Mouse (Mus musculus) MEL (cell line): ENCODE measurements at regions not wholly inside any gene's neighbourhood (a gene's known extent, or its start where the extent isn't known, plus 50 kb on each side); places are given as distances from the start of the nearest gene placed in this dataset.

ENCODE experiments used
- DNase-seq: peaks from one replicate; pipeline ENCODE4 v3.0.0; 2011; ENCODE audit warnings: low read depth, low spot score
- H3K27ac ChIP-seq: 2 replicates; pipeline ENCODE4 v1.5.1; 2012; ENCODE audit warnings: low read depth, mild to moderate bottlenecking, control low read depth, low read length, moderate library complexity; ENCODE audit not compliant: control insufficient read depth
- H3K27me3 ChIP-seq, 2 experiments: fragments of 150-350 bp in 1 of 2; sonication (generic) in 1 of 2; 2 replicates each; pipeline ENCODE4 v1.6.1; 2012; ENCODE audit warnings: low read length in 2 of 2, mild to moderate bottlenecking in 2 of 2, improper control_type of control experiment in 1 of 2, moderate library complexity in 1 of 2; ENCODE audit not compliant: insufficient read depth in 2 of 2, control insufficient read depth in 1 of 2
- H3K36me3 ChIP-seq, 2 experiments: 2 replicates each; pipeline ENCODE4 v1.6.1; 2012 to 2014; ENCODE audit warnings: low read length in 2 of 2, improper control_type of control experiment in 1 of 2, inconsistent platforms in 1 of 2, mild to moderate bottlenecking in 1 of 2; ENCODE audit not compliant: insufficient read depth in 2 of 2, control insufficient read depth in 1 of 2
- H3K4me1 ChIP-seq, 2 experiments: fragments of 150-350 bp in 1 of 2; sonication (generic) in 1 of 2; 2 replicates each; pipeline ENCODE4 v1.6.1; 2012; ENCODE audit warnings: low read length in 2 of 2, improper control_type of control experiment in 1 of 2, mild to moderate bottlenecking in 1 of 2; ENCODE audit not compliant: insufficient read depth in 2 of 2, control insufficient read depth in 1 of 2
- H3K4me3 ChIP-seq, 2 experiments: fragments of 150-350 bp in 1 of 2; sonication (generic) in 1 of 2; 2 replicates each; pipeline ENCODE4 v1.5.1; 2012; ENCODE audit warnings: low read depth in 2 of 2, low read length in 2 of 2, mild to moderate bottlenecking in 2 of 2, moderate library complexity in 2 of 2, control low read depth in 1 of 2, improper control_type of control experiment in 1 of 2; ENCODE audit not compliant: control insufficient read depth in 1 of 2, insufficient read depth in 1 of 2
- H3K79me2 ChIP-seq: 2 replicates; pipeline ENCODE4 v1.6.1; 2012; ENCODE audit warnings: mild to moderate bottlenecking, low read length, moderate library complexity; ENCODE audit not compliant: control insufficient read depth, poor library complexity, insufficient read depth
- H3K9ac ChIP-seq: 2 replicates; pipeline ENCODE4 v1.6.1; 2012; ENCODE audit warnings: low read depth, mild to moderate bottlenecking, control low read depth, low read length, moderate library complexity; ENCODE audit not compliant: control insufficient read depth, poor library complexity, severe bottlenecking
- H3K9me3 ChIP-seq: fragments of 150-350 bp; sonication (generic); replicated peaks from 2 replicates; pipeline ENCODE4 v1.6.1; 2012; ENCODE audit warnings: mild to moderate bottlenecking, low read length, improper control_type of control experiment, moderate library complexity; ENCODE audit not compliant: insufficient read depth
- BHLHE40 ChIP-seq: IDR thresholded peaks from 2 replicates; pipeline ENCODE4 v1.6.1; 2012; ENCODE audit warnings: low read depth, mild to moderate bottlenecking, inconsistent platforms, low read length, improper control_type of control experiment, borderline replicate concordance
- CTCF ChIP-seq, 3 experiments: IDR thresholded peaks in 2 of 3; conservative IDR thresholded peaks in 1 of 3; 2 replicates each; pipeline ENCODE4 v1.5.1; 2011 to 2012; ENCODE audit warnings: low read length in 3 of 3, low read depth in 2 of 3, mild to moderate bottlenecking in 2 of 3, improper control_type of control experiment in 1 of 3, inconsistent platforms in 1 of 3, mixed read lengths in 1 of 3, moderate library complexity in 1 of 3; ENCODE audit not compliant: control insufficient read depth in 1 of 3, insufficient read depth in 1 of 3, poor library complexity in 1 of 3, severe bottlenecking in 1 of 3
- ELF1 ChIP-seq: IDR thresholded peaks from 2 replicates; pipeline ENCODE4 v1.6.1; 2014; ENCODE audit warnings: low read depth, mild to moderate bottlenecking, inconsistent platforms, low read length, improper control_type of control experiment, moderate library complexity
- EP300 ChIP-seq, 2 experiments: IDR thresholded peaks; 2 replicates each; pipeline ENCODE4 v1.6.1; 2011; ENCODE audit warnings: improper control_type of control experiment in 2 of 2, low read length in 2 of 2, low read depth in 1 of 2, mild to moderate bottlenecking in 1 of 2
- ETS1 ChIP-seq: IDR thresholded peaks from 2 replicates; pipeline ENCODE4 v1.6.1; 2012; ENCODE audit warnings: low read depth, mild to moderate bottlenecking, inconsistent platforms, low read length, improper control_type of control experiment, moderate library complexity
- GATA1 ChIP-seq: IDR thresholded peaks from 2 replicates; pipeline ENCODE4 v1.6.1; 2011; ENCODE audit warnings: low read depth, low read length, improper control_type of control experiment
- HCFC1 ChIP-seq: IDR thresholded peaks from 2 replicates; pipeline ENCODE4 v1.6.1; 2012; ENCODE audit warnings: low read depth, mild to moderate bottlenecking, inconsistent platforms, low read length, improper control_type of control experiment, moderate library complexity
- JUND ChIP-seq: IDR thresholded peaks from 2 replicates; pipeline ENCODE4 v1.6.1; 2011; ENCODE audit warnings: low read depth, mild to moderate bottlenecking, improper control_type of control experiment, low read length
- MAFK ChIP-seq: IDR thresholded peaks from 2 replicates; pipeline ENCODE4 v1.6.1; 2011; ENCODE audit warnings: low read depth, mild to moderate bottlenecking, low read length, improper control_type of control experiment, borderline replicate concordance
- MAZ ChIP-seq: IDR thresholded peaks from 2 replicates; pipeline ENCODE4 v1.6.1; 2012; ENCODE audit warnings: low read depth, mild to moderate bottlenecking, inconsistent platforms, low read length, improper control_type of control experiment
- MXI1 ChIP-seq: IDR thresholded peaks from 2 replicates; pipeline ENCODE4 v1.6.1; 2011; ENCODE audit warnings: mild to moderate bottlenecking, low read depth, low read length, improper control_type of control experiment
- MYC ChIP-seq: IDR thresholded peaks from 2 replicates; pipeline ENCODE4 v1.6.1; 2011; ENCODE audit warnings: low read depth, mild to moderate bottlenecking, low read length, improper control_type of control experiment, moderate library complexity
- NELFE ChIP-seq: IDR thresholded peaks from 2 replicates; pipeline ENCODE4 v1.6.1; 2011; ENCODE audit warnings: low read depth, low read length, improper control_type of control experiment
- POLR2AphosphoS2 ChIP-seq: IDR thresholded peaks from 2 replicates; pipeline ENCODE4 v1.6.1; 2011; ENCODE audit warnings: low read length, improper control_type of control experiment
- POLR2AphosphoS5 ChIP-seq: IDR thresholded peaks from 2 replicates; pipeline ENCODE4 v1.6.1; 2012; ENCODE audit warnings: low read depth, borderline replicate concordance, mild to moderate bottlenecking, inconsistent platforms, low read length, moderate library complexity, mixed read lengths
- RAD21 ChIP-seq: IDR thresholded peaks from 2 replicates; pipeline ENCODE4 v1.6.1; 2011; ENCODE audit warnings: mild to moderate bottlenecking, low read depth, low read length, improper control_type of control experiment
- RCOR1 ChIP-seq: IDR thresholded peaks from 2 replicates; pipeline ENCODE4 v1.6.1; 2012; ENCODE audit warnings: low read depth, mild to moderate bottlenecking, inconsistent platforms, low read length, improper control_type of control experiment
- SIN3A ChIP-seq: IDR thresholded peaks from 2 replicates; pipeline ENCODE4 v1.6.1; 2012; ENCODE audit warnings: low read length, improper control_type of control experiment, inconsistent platforms
- TAL1 ChIP-seq: IDR thresholded peaks from 2 replicates; pipeline ENCODE4 v1.6.1; 2012; ENCODE audit warnings: mild to moderate bottlenecking, inconsistent platforms, low read length, moderate library complexity, mixed read lengths
- TCF12 ChIP-seq: IDR thresholded peaks from 2 replicates; pipeline ENCODE4 v1.6.1; 2014; ENCODE audit warnings: low read depth, mild to moderate bottlenecking, inconsistent platforms, low read length, improper control_type of control experiment, moderate library complexity
- UBTF ChIP-seq: IDR thresholded peaks from 2 replicates; pipeline ENCODE4 v1.6.1; 2012; ENCODE audit warnings: low read depth, mild to moderate bottlenecking, inconsistent platforms, low read length, improper control_type of control experiment, moderate library complexity, borderline replicate concordance; ENCODE audit not compliant: insufficient read depth
- USF1 ChIP-seq: IDR thresholded peaks from 2 replicates; pipeline ENCODE4 v1.6.1; 2014; ENCODE audit warnings: low read depth, mild to moderate bottlenecking, inconsistent platforms, low read length, improper control_type of control experiment, moderate library complexity
- USF2 ChIP-seq, 2 experiments: IDR thresholded peaks; 2 replicates each; pipeline ENCODE4 v1.6.1; 2011 to 2012; ENCODE audit warnings: improper control_type of control experiment in 2 of 2, low read length in 2 of 2, borderline replicate concordance in 1 of 2, inconsistent platforms in 1 of 2, low read depth in 1 of 2, mild to moderate bottlenecking in 1 of 2; ENCODE audit not compliant: insufficient read depth in 1 of 2
- ZMIZ1 ChIP-seq: IDR thresholded peaks from 2 replicates; pipeline ENCODE4 v1.6.1; 2012; ENCODE audit warnings: low read depth, mild to moderate bottlenecking, inconsistent platforms, low read length, improper control_type of control experiment, moderate library complexity
- ZNF384 ChIP-seq: IDR thresholded peaks from 2 replicates; pipeline ENCODE4 v1.6.1; 2012; ENCODE audit warnings: low read depth, mild to moderate bottlenecking, inconsistent platforms, low read length, improper control_type of control experiment

- Histone ChIP-seq H3K9ac (no peak overlapping the region), H3K27me3 (peaks cover 2 to 8% of the 10 kb centered on the region in 2 experiments; a peak in 3 of 4 replicates), H3K27ac (no peak overlapping the region), H3K36me3 (no peaks in the 10 kb centered on the region), H3K79me2 (no peaks in the 10 kb centered on the region)
- TF ChIP-seq RAD21 (no peak), BHLHE40 (no peak), CTCF (IDR thresholded peaks at IDR 0.05 in 2 of 3, conservative IDR thresholded peaks at IDR 0.05 in 1 of 3; ENCODE audit: control insufficient read depth in 1 of 3, insufficient read depth in 1 of 3, low read depth in 2 of 3, low read length in 3 of 3, poor library complexity in 1 of 3, severe bottlenecking in 1 of 3) (no peak), USF2 (IDR thresholded peaks at IDR 0.05; ENCODE audit: borderline replicate concordance in 1 of 2, insufficient read depth in 1 of 2, low read depth in 1 of 2, low read length in 2 of 2) (no peak), EP300 (IDR thresholded peaks at IDR 0.05; ENCODE audit: low read depth in 1 of 2, low read length in 2 of 2) (no peak), HCFC1 (no peak), MXI1 (no peak), POLR2AphosphoS2 (no peak), GATA1 (no peak), ELF1 (no peak), JUND (no peak), TAL1 (no peak), ETS1 (no peak), TCF12 (no peak), ZNF384 (no peak), MAZ (no peak), RCOR1 (no peak), MAFK (no peak), USF1 (no peak), UBTF (no peak)
- TF ChIP-seq, all 39 proteins: peak for 0
- Histone ChIP-seq H3K4me3 (no peak overlapping the region), H3K9me3 (no peaks in the 10 kb centered on the region), H3K4me1 (no peaks in the 10 kb centered on the region)
- no peak for DNase-seq
Observed at GRCm38 (mm10) chr9:13988901-13989300, 161.4 kb downstream of the Fam76b start.

- Histone ChIP-seq H3K9me3 (no peaks in the 10 kb centered on the region), H3K36me3 (no peaks in the 10 kb centered on the region), H3K27ac (no peak overlapping the region), H3K4me3 (no peak overlapping the region), H3K9ac (no peak overlapping the region), H3K27me3 (peaks cover 0 to 2% of the 10 kb centered on the region in 2 experiments; a peak in 2 of 4 replicates), H3K4me1 (no peaks in the 10 kb centered on the region), H3K79me2 (no peaks in the 10 kb centered on the region)
- TF ChIP-seq CTCF (IDR thresholded peaks at IDR 0.05 in 2 of 3, conservative IDR thresholded peaks at IDR 0.05 in 1 of 3; ENCODE audit: control insufficient read depth in 1 of 3, insufficient read depth in 1 of 3, low read depth in 2 of 3, low read length in 3 of 3, poor library complexity in 1 of 3, severe bottlenecking in 1 of 3) (no peak), USF2 (IDR thresholded peaks at IDR 0.05; ENCODE audit: borderline replicate concordance in 1 of 2, insufficient read depth in 1 of 2, low read depth in 1 of 2, low read length in 2 of 2) (no peak), ZMIZ1 (no peak), MYC (no peak), NELFE (no peak), POLR2AphosphoS2 (no peak), HCFC1 (no peak), SIN3A (no peak), POLR2AphosphoS5 (no peak)
- no peak for DNase-seq
Observed at GRCm38 (mm10) chr9:13990960-13991359, 163.4 kb downstream of the Fam76b start.
